Mouse (Mus musculus): ENCODE measurements around the gene Zc3h18. TPM values are rescaled to one million over a fixed set of nuclear protein-coding genes. Genes with fewer than 3 reads are reported as not detected.

The Zc3h18 gene
- total RNA-seq, 2 experiments from 2014 or later: 37.4 TPM

DNA sequence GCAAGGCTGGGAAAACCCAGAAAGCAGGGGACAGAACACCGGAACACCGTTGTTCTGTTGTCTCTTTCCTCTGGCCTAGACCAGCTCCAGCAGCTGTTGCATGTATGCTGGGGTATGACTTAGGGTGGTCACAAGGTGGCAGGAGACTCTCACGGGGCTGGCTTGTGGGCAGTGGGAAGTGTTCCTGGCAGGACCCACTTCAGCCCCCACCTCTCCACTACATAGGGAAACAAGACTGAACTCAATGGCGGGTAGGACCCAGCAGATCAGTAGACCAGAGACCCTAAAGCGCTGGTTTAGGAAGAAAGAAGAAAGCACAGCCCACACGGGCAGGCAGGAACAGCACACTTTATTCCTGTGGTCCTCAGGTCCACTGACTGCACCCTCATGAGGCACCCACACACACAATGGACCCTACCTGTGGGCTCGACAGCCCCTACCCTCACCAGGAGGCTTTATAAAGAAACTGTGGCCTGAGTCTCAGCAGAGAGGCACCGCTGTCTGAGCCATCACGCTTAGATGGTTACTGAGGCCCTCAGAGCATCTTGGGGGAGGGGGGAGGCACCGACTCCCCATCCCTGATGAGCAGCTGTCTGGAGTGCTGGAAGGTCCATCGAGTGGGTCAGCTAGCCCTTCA, 57.0 kb downstream of the Zc3h18 start:
- DNase-seq (ENCODE audit: low spot score in 2 of 2): no peak

GRCm38 (mm10) chr8:122435375-122435774, 59.0 kb downstream of the Zc3h18 start:
- no peak for DNase-seq (ENCODE audit: low spot score in 2 of 2)

DNA sequence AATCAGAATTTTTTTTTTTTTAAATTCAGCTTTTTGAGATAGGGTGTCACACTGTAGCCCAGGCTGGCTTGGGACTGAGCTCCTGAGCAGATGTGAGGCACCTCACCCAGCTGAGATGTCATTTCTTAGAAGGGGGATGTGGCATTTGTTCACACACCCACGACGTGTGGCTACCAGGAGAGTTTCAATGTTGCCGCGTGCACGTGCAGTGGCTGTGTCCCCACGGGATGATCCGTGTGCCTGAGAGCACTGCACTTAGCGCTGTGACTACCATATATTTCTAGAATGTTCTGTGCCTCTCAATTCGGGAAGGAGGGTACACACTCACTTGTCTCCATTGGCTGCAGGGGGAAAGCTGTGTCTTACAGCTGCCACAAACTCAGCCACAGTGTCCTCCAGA, 59.7 kb downstream of the Zc3h18 start:
- DNase-seq (ENCODE audit: low spot score in 2 of 2): no peak

GRCm38 (mm10) chr8:122436586-122437125, 60.2 kb downstream of the Zc3h18 start:
- no peak for DNase-seq (ENCODE audit: low spot score in 2 of 2)

GRCm38 (mm10) chr8:122437708-122438331, 61.4 kb downstream of the Zc3h18 start:
- DNase-seq (ENCODE audit: low spot score in 2 of 2): no peak

GRCm38 (mm10) chr8:122439336-122439735, 62.9 kb downstream of the Zc3h18 start:
- no peak for DNase-seq (ENCODE audit: low spot score in 2 of 2)

DNA sequence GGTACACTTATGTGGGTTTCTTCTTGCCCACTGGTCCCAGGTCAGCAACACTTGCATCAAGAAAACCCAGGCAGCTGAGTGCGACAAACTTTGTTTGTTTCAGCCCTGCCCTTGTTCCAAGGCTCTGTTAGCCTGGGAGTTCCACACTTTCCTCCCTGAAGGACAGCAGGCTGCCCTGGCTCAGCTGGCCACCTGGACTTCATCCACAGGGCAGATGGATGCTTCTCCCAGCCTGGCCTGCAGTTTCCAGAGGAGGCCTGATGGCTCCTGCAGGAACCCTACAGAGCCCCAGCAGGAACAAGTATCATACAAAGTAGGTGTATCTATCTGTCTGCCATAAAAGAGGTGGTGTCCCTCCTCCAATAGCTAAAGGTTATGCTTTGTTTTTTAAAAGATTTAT, 64.9 kb downstream of the Zc3h18 start:
- no peak for DNase-seq (ENCODE audit: low spot score in 2 of 2)

DNA sequence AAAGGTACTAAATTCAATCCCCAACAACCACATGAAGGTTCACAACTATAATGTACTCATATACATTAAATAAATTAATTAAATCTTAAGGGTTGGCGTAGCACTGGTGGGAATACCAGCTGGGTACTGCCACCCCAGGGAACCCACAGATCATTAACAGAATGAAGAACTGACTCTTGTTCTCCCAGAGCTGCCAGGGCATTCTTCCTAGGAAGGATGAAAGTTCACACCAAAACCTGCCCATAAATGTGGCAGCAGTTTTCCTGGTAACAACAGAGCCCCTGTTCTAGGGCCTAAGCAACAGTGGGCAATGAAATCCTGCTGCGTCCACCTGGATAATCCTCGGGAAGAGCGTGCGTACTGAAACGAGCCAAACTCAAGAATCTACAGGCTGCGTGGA, 65.9 kb downstream of the Zc3h18 start:
- no peak for DNase-seq (ENCODE audit: low spot score in 2 of 2)

DNA sequence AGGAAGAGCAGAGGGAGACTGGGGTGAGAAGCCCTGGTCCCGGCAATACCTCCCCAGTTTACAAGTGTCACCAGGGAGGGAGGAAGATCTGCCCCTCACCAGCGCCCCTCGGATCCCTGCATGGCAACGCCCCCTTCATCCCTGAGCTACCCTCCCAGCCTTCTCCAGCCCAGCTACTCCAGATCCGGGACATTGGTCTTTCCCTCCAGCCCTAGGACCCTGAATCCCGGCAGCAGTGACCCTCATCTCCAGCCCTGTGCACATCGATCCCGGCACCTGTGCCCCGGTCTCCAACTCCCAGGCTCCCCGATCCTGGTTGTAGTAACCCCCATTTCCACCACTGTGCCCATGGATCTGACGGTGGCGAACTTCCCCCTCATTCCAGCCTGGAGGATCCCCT, 66.4 kb downstream of the Zc3h18 start:
- peak in 1 of 2 experiments; percentile 36 for DNase-seq (ENCODE audit: low spot score in 2 of 2)

- peak; percentile 98 to 99 for DNase-seq (ENCODE audit: low spot score in 2 of 2)
Measured at GRCm38 (mm10) chr8:122443262-122444006, 67.0 kb downstream of the Zc3h18 start, which contains the start of gene Mvd. Gene Mvd (minus strand): TSS chr8:122443422.

- DNase-seq (ENCODE audit: low spot score in 2 of 2): peak; percentile 87 to 88
Measured at GRCm38 (mm10) chr8:122444058-122444748, 67.8 kb downstream of the Zc3h18 start.

DNA sequence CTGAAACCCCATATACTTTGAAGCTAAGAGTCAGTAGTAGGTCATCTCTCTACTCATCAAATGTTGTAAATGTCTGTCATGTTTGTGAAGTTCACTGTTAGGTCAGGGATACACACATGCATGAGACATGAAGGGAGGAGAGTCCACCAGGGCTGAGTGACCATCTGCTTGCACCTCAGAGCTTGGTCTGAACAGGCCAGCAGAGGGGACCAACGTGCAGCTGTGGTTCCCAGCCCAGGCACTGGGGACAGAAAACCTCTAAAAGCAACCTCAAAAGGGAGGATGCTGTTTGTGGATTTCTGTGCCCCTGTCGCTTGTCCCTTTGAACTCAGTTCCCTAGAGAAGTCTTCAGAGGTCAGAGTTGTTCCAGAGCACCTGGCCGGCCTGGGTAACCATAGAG, 68.8 kb downstream of the Zc3h18 start:
- DNase-seq (ENCODE audit: low spot score in 2 of 2): no peak

- no peak for DNase-seq (ENCODE audit: low spot score in 2 of 2)
Measured at GRCm38 (mm10) chr8:122451161-122451703, 74.8 kb downstream of the Zc3h18 start.

DNA sequence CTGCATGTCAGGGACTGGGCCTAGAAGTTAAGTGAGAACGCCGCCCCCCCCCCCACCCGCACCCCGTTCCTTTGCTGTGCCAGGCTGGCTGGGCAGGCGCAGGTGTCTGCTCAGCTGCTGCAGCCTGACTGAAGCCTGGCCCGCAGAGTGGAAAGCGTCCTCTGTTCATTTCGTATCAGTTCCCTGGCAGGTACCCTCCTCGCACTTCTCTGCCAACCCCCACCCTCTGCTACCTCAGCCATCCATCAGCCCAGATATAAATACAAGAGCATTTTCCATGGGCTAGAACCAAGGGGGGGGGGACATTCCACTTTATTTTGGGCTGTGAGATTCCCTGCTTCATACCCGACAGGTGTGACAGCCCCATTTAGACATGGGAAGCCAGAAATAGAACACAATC, 75.7 kb downstream of the Zc3h18 start:
- DNase-seq (ENCODE audit: low spot score in 2 of 2): no peak

GRCm38 (mm10) chr8:122454409-122454808, 78.0 kb downstream of the Zc3h18 start:
- DNase-seq (ENCODE audit: low spot score in 2 of 2): no peak

DNA sequence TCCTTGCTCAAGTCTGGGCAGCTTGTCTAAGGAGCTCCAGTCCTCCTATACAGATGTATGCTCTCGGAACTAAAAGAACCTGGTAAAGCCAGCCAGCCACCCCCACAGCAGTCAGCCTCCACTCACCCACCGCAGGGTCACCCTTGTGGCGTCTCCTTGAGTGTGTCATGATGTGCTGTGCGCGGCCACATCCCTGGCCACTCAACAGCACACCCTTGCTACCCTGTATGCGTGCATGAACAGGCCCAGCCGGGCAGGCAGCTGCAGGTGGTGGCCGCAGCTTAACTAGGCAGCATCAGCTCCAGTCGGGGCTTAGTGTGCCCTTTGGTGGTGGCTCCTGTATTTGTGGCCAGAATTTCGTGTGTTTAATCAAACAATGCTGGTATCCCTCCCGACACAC, 80.8 kb downstream of the Zc3h18 start:
- no peak for DNase-seq (ENCODE audit: low spot score in 2 of 2)

GRCm38 (mm10) chr8:122459218-122459900, 83.0 kb downstream of the Zc3h18 start:
- peak; percentile 41 to 44 for DNase-seq (ENCODE audit: low spot score in 2 of 2)

DNA sequence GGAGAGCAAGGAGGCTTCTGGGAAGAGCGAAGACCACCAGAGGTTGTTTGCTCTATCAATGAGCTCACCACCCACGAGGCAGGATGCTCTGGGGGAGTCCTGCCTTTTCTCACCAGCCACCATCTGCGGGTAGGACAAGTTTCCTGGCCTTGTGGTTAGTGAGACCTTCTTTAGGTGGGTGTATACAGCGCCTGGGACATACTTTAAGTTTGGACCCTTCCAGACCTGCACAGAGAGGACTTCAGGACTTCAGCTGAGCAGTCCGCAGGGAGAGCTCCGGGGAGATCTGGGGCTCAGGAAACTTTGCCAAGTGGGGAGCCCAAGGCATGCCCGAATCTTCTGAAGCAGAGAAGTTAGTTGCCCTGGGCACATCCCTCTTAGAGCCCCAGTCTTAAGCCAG, 83.6 kb downstream of the Zc3h18 start:
- no peak for DNase-seq (ENCODE audit: low spot score in 2 of 2)

GRCm38 (mm10) chr8:122460524-122461472, 84.4 kb downstream of the Zc3h18 start, which contains the start of gene Snai3:
Gene Snai3 (minus strand): TSS chr8:122460733.
- DNase-seq (ENCODE audit: low spot score in 2 of 2): no peak

Measured in layer of hippocampus, postnatal 10 days (tissue).